ENCODE assay signal across 8 mouse cellular contexts in genomic region chr8:79294610-79295275, GRCm38 (mm10). TPM values are rescaled to one million over a fixed set of nuclear protein-coding genes. Genes with fewer than 3 reads are reported as not detected.
DNase-seq lines count a peak whose midpoint lies in the region; ATAC-seq and TF ChIP-seq lines count a peak whose summit lies in the region.

TSS of gene Mmaa (minus strand) at chr8:79294937.

- H3K4me3 ChIP-seq in bone marrow, adult 2 months (replicated peaks; ENCODE audit: control insufficient read depth, low read depth, low read length): peak within 1 kb of the TSS; percentile 82
- H3K4me3 ChIP-seq in embryonic facial prominence, embryonic 15.5 days (replicated peaks): peak within 1 kb of the TSS; percentile 61
- peak within 1 kb of the TSS; percentile 76 for H3K4me3 ChIP-seq in heart, embryonic 10.5 days
- H3K4me3 ChIP-seq in kidney, embryonic 15.5 days (replicated peaks): peak within 1 kb of the TSS; percentile 69

- TF ChIP-seq POLR2A in bone marrow, adult 2 months (IDR thresholded peaks at IDR 0.05; ENCODE audit: borderline replicate concordance, control insufficient read depth, low read depth, low read length): peak; percentile 91; the same call in 1 of the 2 replicates

- H3K27ac ChIP-seq in bone marrow, adult 2 months (ENCODE audit: control insufficient read depth, insufficient read depth, low read depth, low read length, poor library complexity): peak within 1 kb of the TSS; percentile 97
- peak within 1 kb of the TSS; percentile 98 for H3K27ac ChIP-seq in embryonic facial prominence, embryonic 15.5 days (replicated peaks)
- peak within 1 kb of the TSS; percentile 96 for H3K27ac ChIP-seq in heart, embryonic 10.5 days
- H3K27ac ChIP-seq in kidney, embryonic 15.5 days: peak within 1 kb of the TSS; percentile 99

- H3K36me3 ChIP-seq in embryonic facial prominence, embryonic 15.5 days: no peaks in the 10 kb centered on the region
- no peaks in the 10 kb centered on the region for H3K36me3 ChIP-seq in heart, embryonic 10.5 days
- no peaks in the 10 kb centered on the region for H3K36me3 ChIP-seq in kidney, embryonic 15.5 days

- H3K27me3 ChIP-seq in embryonic facial prominence, embryonic 15.5 days: no peaks in the 10 kb centered on the region
- H3K27me3 ChIP-seq in heart, embryonic 10.5 days (ENCODE audit: insufficient read depth, poor library complexity, severe bottlenecking): no peaks in the 10 kb centered on the region
- H3K27me3 ChIP-seq in kidney, embryonic 15.5 days: no peaks in the 10 kb centered on the region

- peak; percentile 97 for ATAC-seq in embryonic facial prominence, embryonic 15.5 days (ENCODE audit: insufficient number of reproducible peaks, low FRiP score, low TSS enrichment, low read depth)
- ATAC-seq in kidney, embryonic 15.5 days (replicated peaks; ENCODE audit: low FRiP score): peak; percentile 97
- ATAC-seq in monocyte, adult 5-6 weeks (replicated peaks; ENCODE audit: insufficient number of reproducible peaks, low FRiP score, low TSS enrichment, poor library complexity, severe bottlenecking): peak; percentile 88

- peak within 1 kb of the TSS; percentile 74 for H3K4me2 ChIP-seq in embryonic facial prominence, embryonic 15.5 days (replicated peaks)
- H3K4me2 ChIP-seq in kidney, embryonic 15.5 days: peak within 1 kb of the TSS; percentile 79

- DNase-seq in 416B (ENCODE audit: low read depth) (peak; percentile 96), liver (peak; percentile 97)
- DNase-seq in heart, embryonic 10.5 days (ENCODE audit: low spot score): peak; percentile 97
- peak; percentile 96 to 98 for DNase-seq in spleen, postnatal 4 days (ENCODE audit: low spot score in 2 of 2)

- H3K9me3 ChIP-seq in embryonic facial prominence, embryonic 15.5 days (replicated peaks): no peaks in the 10 kb centered on the region
- H3K9me3 ChIP-seq in heart, embryonic 10.5 days: no peaks in the 10 kb centered on the region
- H3K9me3 ChIP-seq in kidney, embryonic 15.5 days (replicated peaks): no peaks in the 10 kb centered on the region

- H3K4me1 ChIP-seq in bone marrow, adult 2 months (ENCODE audit: control insufficient read depth, insufficient read depth, low read length): no peaks in the 10 kb centered on the region
- peaks cover 23% of the 10 kb centered on the region for H3K4me1 ChIP-seq in embryonic facial prominence, embryonic 15.5 days
- H3K4me1 ChIP-seq in heart, embryonic 10.5 days: peaks cover 23% of the 10 kb centered on the region
- H3K4me1 ChIP-seq in kidney, embryonic 15.5 days: peaks cover 18% of the 10 kb centered on the region

- peak within 1 kb of the TSS; percentile 77 for H3K9ac ChIP-seq in embryonic facial prominence, embryonic 15.5 days
- peak within 1 kb of the TSS; percentile 86 for H3K9ac ChIP-seq in kidney, embryonic 15.5 days

- TF ChIP-seq CTCF in bone marrow, adult 2 months (IDR thresholded peaks at IDR 0.05; ENCODE audit: control insufficient read depth, insufficient read depth, low read length): peak; percentile 35; the same call in 1 of the 2 replicates

- under 1% methylated on average over 72 of the region's 74 CpGs for WGBS in bone marrow, adult 2 months
- WGBS in embryonic facial prominence, embryonic 15.5 days: under 1% methylated on average over 73 of the region's 74 CpGs
- under 1% methylated on average over 74 of the region's 74 CpGs for WGBS in heart, embryonic 10.5 days
- WGBS in kidney, embryonic 15.5 days: under 1% methylated on average over 74 of the region's 74 CpGs

RNA-seq across cellular contexts. Expression of gene Mmaa, which starts in this region (rescaled TPM):
- polyA plus RNA-seq in bone marrow, adult 2 months (2011; ENCODE audit: insufficient read depth, insufficient read length, low replicate concordance, missing spikeins): 3.5 and 6.0 TPM in 2 replicates
- 16.3 and 16.5 TPM in 2 replicates for polyA plus RNA-seq in embryonic facial prominence, embryonic 15.5 days (2015; fragmentation: Nextera tagmentation; extraction: Ambion mirVana)
- 9.5 and 9.9 TPM in 2 replicates for polyA plus RNA-seq in heart, embryonic 10.5 days (2016; fragmentation: Nextera tagmentation; extraction: Ambion mirVana)
- polyA plus RNA-seq in kidney, embryonic 15.5 days (2015; fragmentation: Nextera tagmentation; extraction: Ambion mirVana): 13.0 and 13.2 TPM in 2 replicates
- 3.2 to 10.5 TPM (median 7.1 TPM) in 3 replicates for total RNA-seq in monocyte, adult 5-6 weeks (2017)

Comparison
In these comparisons a context has a peak if more than half of its experiments do, and no peak if none do; other contexts are left out.
1. Peak in every context shown above with its lines: DNase-seq, ATAC-seq, H3K4me3 ChIP-seq and H3K27ac ChIP-seq.